Comparison of ENCODE assay signal across 20 mouse cellular contexts in genomic region chr7:79241931-79242625, GRCm38 (mm10). TPM values are rescaled to one million over a fixed set of nuclear protein-coding genes. Genes with fewer than 3 reads are reported as not detected.
DNase-seq lines count a peak whose midpoint lies in the region; ATAC-seq lines count a peak whose summit lies in the region.
"Had no signal": no experiment of that assay in that cellular context is flagged by ENCODE, and none has a peak within 500 bp of the region (broad histone marks: within the 10 kb centered on the region; RNA-seq: fewer than 3 reads in every experiment).

No protein-coding gene starts in this region.

- H3K36me3 ChIP-seq in hindbrain, embryonic 10.5 days: no peaks in the 10 kb centered on the region
- H3K36me3 ChIP-seq in hindbrain, embryonic 12.5 days: no peaks in the 10 kb centered on the region
- H3K36me3 ChIP-seq: forebrain, embryonic 15.5 days; stomach, embryonic 15.5 days had no signal

- 81% methylated on average over 10 of the region's 10 CpGs for WGBS in hindbrain, embryonic 10.5 days
- WGBS in hindbrain, embryonic 12.5 days: 79% methylated on average over 10 of the region's 10 CpGs

- DNase-seq in hindbrain, embryonic 10.5 days (ENCODE audit: low spot score): no peak
- DNase-seq in ES-CJ7 (ENCODE audit: low read depth, low spot score): peak; percentile 9
- peak; percentile 62 for DNase-seq in cerebellum, adult 11 months
- DNase-seq in cerebellum, postnatal 14 days: peak; percentile 62 to 75
- DNase-seq in ovary, adult 18-20 months (ENCODE audit: low spot score): no peak
- no peak for DNase-seq in right cerebral cortex, postnatal 14 days
- DNase-seq: B cell, adult 2 months; kidney, adult 8-10 months; kidney, postnatal 25 days; lung, adult 2 months; lung, postnatal 4 days; spleen, adult 18-20 months; thymus, adult 2 months had no signal

- ATAC-seq in hindbrain, embryonic 12.5 days (ENCODE audit: low FRiP score): no peak
- ATAC-seq: forebrain, embryonic 15.5 days; Patski had no signal

- H3K9ac ChIP-seq in hindbrain, embryonic 12.5 days: no peak overlapping the region
- H3K9ac ChIP-seq: forebrain, embryonic 15.5 days; stomach, embryonic 15.5 days had no signal

- H3K4me3 ChIP-seq in hindbrain, embryonic 10.5 days: no peak overlapping the region
- H3K4me3 ChIP-seq in hindbrain, embryonic 12.5 days: no peak overlapping the region
- H3K4me3 ChIP-seq: erythroblast, embryonic 14.5 days; forebrain, embryonic 15.5 days; left cerebral cortex, adult 2 months; stomach, embryonic 15.5 days had no signal

- H3K9me3 ChIP-seq in hindbrain, embryonic 10.5 days: no peaks in the 10 kb centered on the region
- H3K9me3 ChIP-seq in hindbrain, embryonic 12.5 days (replicated peaks): no peaks in the 10 kb centered on the region
- H3K9me3 ChIP-seq: forebrain, embryonic 15.5 days; stomach, embryonic 15.5 days had no signal

- peaks cover 5% of the 10 kb centered on the region; the same call in 1 of the 2 replicates for H3K4me1 ChIP-seq in hindbrain, embryonic 10.5 days (replicated peaks)
- no peaks in the 10 kb centered on the region for H3K4me1 ChIP-seq in hindbrain, embryonic 12.5 days

- 0 out of 2 replicates have a peak, but pooled peaks cover 12% of the 10 kb centered on the region for H3K27me3 ChIP-seq in hindbrain, embryonic 10.5 days (ENCODE audit: insufficient read depth, poor library complexity, severe bottlenecking)
- no peaks in the 10 kb centered on the region for H3K27me3 ChIP-seq in hindbrain, embryonic 12.5 days
- H3K27me3 ChIP-seq: forebrain, embryonic 15.5 days; Patski; stomach, embryonic 15.5 days had no signal

- no peak overlapping the region for H3K4me2 ChIP-seq in hindbrain, embryonic 12.5 days (replicated peaks)
- H3K4me2 ChIP-seq: forebrain, embryonic 15.5 days; midbrain, embryonic 11.5 days; stomach, embryonic 15.5 days had no signal

- 0 out of 2 replicates have a peak overlapping the region, but pooled peaks have one; percentile 5 for H3K27ac ChIP-seq in hindbrain, embryonic 10.5 days
- H3K27ac ChIP-seq in hindbrain, embryonic 12.5 days: no peak overlapping the region
- H3K27ac ChIP-seq: forebrain, embryonic 15.5 days; left cerebral cortex, adult 2 months; stomach, embryonic 15.5 days had no signal

RNA-seq across cellular contexts. Expression of gene Abhd2, which starts 30.9 kb away (rescaled TPM):
- polyA plus RNA-seq in hindbrain, embryonic 10.5 days (2016; fragmentation: Nextera tagmentation; extraction: Ambion mirVana): 8.0 and 10.1 TPM in 2 replicates
- polyA plus RNA-seq in hindbrain, embryonic 12.5 days (2016; fragmentation: Nextera tagmentation; extraction: Ambion mirVana): 14.3 and 17.7 TPM in 2 replicates

Comparison
In these comparisons a context has a peak if more than half of its experiments do, and no peak if none do; other contexts are left out.
1. DNase-seq: peak in ES-CJ7 (single experiment), cerebellum, adult 11 months (single experiment) and cerebellum, postnatal 14 days (2 of 2); none in hindbrain, embryonic 10.5 days (single experiment), ovary, adult 18-20 months (single experiment) and right cerebral cortex, postnatal 14 days (single experiment).